Mouse (Mus musculus): ENCODE results near the gene Hoxb13. TPM values are rescaled to one million over a fixed set of nuclear protein-coding genes. Genes with fewer than 3 reads are reported as not detected.

Hoxb13 gene
- total RNA-seq, 2 experiments from 2014 or later = 0.12 TPM; not detected in 1

- no peak for DNase-seq
Measured at GRCm38 (mm10) chr11:96189810-96190522, 4.2 kb upstream of the Hoxb13 start.

GRCm38 (mm10) chr11:96191132-96191531 lies 3.0 kb upstream of the Hoxb13 start:
- no peak for DNase-seq

GRCm38 (mm10) chr11:96194401-96194710 lies 240 bp downstream of the Hoxb13 start:
- no peak for DNase-seq

GRCm38 (mm10) chr11:96194961-96195640 lies 985 bp downstream of the Hoxb13 start:
- no peak for DNase-seq

GRCm38 (mm10) chr11:96195769-96196280 lies 1.7 kb downstream of the Hoxb13 start:
- no peak for DNase-seq

- peak; percentile 58 for DNase-seq
Measured at GRCm38 (mm10) chr11:96198642-96199041, 4.5 kb downstream of the Hoxb13 start.

- DNase-seq = no peak
Measured at GRCm38 (mm10) chr11:96199181-96200086, 5.3 kb downstream of the Hoxb13 start.

- no peak for DNase-seq
Measured at GRCm38 (mm10) chr11:96200183-96200655, 6.1 kb downstream of the Hoxb13 start.

GRCm38 (mm10) chr11:96201741-96202140 lies 7.6 kb downstream of the Hoxb13 start:
- no peak for DNase-seq

- DNase-seq = no peak
Measured at GRCm38 (mm10) chr11:96202401-96203081, 8.4 kb downstream of the Hoxb13 start.

- DNase-seq = peak; percentile 22
Measured at GRCm38 (mm10) chr11:96203182-96203788, 9.2 kb downstream of the Hoxb13 start.

- DNase-seq = peak; percentile 20
Measured at GRCm38 (mm10) chr11:96203789-96204186, 9.7 kb downstream of the Hoxb13 start.

GRCm38 (mm10) chr11:96204351-96204750 lies 10.2 kb downstream of the Hoxb13 start:
- DNase-seq = no peak

- DNase-seq = no peak
Measured at GRCm38 (mm10) chr11:96205426-96206131, 11.5 kb downstream of the Hoxb13 start.

- no peak for DNase-seq
Measured at GRCm38 (mm10) chr11:96223813-96224212, 29.7 kb downstream of the Hoxb13 start.

GRCm38 (mm10) chr11:96227676-96228075 lies 33.6 kb downstream of the Hoxb13 start:
- DNase-seq = no peak

GRCm38 (mm10) chr11:96234906-96235305 lies 40.8 kb downstream of the Hoxb13 start:
- DNase-seq = peak; percentile 74

- peak; percentile 73 for DNase-seq
Measured at GRCm38 (mm10) chr11:96240211-96240610, 46.1 kb downstream of the Hoxb13 start.

Measured in adrenal gland, postnatal 10 days (tissue).